Mouse (Mus musculus) G1E (cell line): ENCODE data around the gene Cd28.

Experiments
- CTCF ChIP-seq: IDR thresholded peaks from 2 replicates; pipeline ENCODE4 v1.5.1; 2012; ENCODE audit warnings: low read depth, low read length, inconsistent platforms, mixed read lengths
- GATA1 ChIP-seq: IDR thresholded peaks from 2 replicates; pipeline ENCODE4 v1.6.1; 2012; ENCODE audit warnings: borderline replicate concordance, low read length, inconsistent platforms, mixed read lengths
- GATA2 ChIP-seq: IDR thresholded peaks from 2 replicates; pipeline ENCODE4 v1.6.1; 2012; ENCODE audit warnings: low read depth, low read length, inconsistent platforms, borderline replicate concordance
- POLR2AphosphoS5 ChIP-seq: IDR thresholded peaks from 2 replicates; pipeline ENCODE4 v1.6.1; 2012; ENCODE audit warnings: low read depth, low read length, inconsistent platforms; ENCODE audit not compliant: insufficient replicate concordance
- TAL1 ChIP-seq: conservative IDR thresholded peaks from 2 replicates; pipeline ENCODE4 v1.6.1; 2012; ENCODE audit warnings: low read depth, low read length, inconsistent platforms, mixed read lengths

DNA sequence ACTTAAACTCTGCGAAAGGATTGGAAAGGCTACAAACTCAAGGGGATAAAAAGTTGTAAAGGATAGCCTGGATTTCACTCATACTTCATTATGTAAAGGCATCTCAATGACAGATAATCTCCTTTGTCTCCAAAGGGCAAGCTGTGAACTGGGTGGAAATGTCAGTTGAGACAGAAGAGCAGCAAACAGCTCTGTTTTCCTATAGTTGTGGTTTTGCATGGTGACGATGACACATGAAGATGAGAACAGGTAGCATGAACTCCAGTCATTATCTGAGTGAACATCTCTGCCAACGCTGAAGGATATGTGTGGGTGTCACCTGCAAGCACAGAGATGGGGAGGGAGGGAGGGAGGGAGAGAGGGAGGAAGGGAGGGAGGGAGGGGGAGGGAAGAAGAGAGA, 60.3 kb downstream of the Cd28 start:
- TF ChIP-seq CTCF (no peak), TAL1 (no peak), POLR2AphosphoS5 (no peak), GATA1 (no peak), GATA2 (no peak)
